Mouse (Mus musculus) mouse embryonic stem cell (cell line): ENCODE data around the gene Rfx8.
"Not testable (repeated sequence)": the region's sequence is repeated elsewhere in the genome, so short reads cannot be mapped to it uniquely, and the experiment has no call there.

Experiments
- in situ Hi-C, 2 experiments: fragments of 300-500 bp; cut with MboI; formaldehyde crosslinking; loops; 1 replicate in 1 of 2; 3 replicates in 1 of 2; pipeline ENCODE4 v1.14.3; 2019 to 2020; ENCODE audit warnings: low sequenced_read_pairs in 2 of 2, low pct_unique_long_range_greater_than_20kb in 1 of 2, mixed read lengths in 1 of 2; ENCODE audit not compliant: unreplicated experiment in 1 of 2

The Rfx8 gene

DNA sequence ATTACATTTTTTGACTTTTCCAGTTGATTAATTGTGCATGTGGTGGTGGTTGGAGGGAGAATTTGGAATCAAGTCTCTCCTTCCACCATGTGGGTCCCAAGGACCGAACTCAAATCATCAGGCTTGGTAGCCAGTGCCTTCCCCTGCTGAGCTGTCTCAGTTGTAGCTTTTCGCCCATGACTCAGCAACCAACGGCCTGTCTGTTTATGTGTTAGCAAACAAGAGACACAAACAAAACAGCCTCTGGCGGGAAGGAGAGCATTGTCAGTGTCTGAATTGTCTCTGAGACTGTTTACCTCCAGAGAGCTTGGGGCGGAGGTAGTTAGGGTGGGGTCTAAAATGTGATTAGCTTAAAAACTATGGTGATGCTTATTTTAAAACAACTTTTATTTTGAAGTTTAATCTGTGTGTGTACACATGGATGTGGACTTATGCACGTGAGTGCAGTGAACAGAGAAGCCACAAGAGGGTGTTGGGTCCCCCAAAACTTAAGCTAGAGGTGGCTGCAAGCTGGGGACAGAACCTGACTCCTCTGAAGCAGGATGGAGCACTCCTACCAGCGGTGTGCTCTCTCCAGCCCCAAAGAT lies 56.7 kb downstream of the Rfx8 start:
- in situ Hi-C loops, result no loop called here

DNA sequence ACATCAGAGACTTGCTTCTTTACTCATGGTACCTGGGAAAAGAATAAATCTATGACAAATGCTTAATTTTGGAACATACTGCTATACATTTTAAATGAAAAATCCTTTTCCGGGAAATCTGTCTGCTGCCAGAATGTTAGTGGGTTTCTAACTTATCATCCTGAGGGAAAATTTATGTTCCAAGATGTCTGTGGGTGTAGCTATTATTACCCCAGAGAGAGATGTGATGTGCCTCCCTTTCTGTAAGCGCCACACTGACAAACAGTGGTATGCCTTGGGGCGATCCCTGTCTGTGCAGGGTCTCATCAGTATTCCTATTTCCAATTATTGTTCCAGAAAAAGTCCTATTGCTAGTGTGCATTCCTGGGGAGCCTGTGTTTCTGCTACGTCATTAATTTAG lies 57.7 kb downstream of the Rfx8 start:
- in situ Hi-C loops, result no loop called here

DNA sequence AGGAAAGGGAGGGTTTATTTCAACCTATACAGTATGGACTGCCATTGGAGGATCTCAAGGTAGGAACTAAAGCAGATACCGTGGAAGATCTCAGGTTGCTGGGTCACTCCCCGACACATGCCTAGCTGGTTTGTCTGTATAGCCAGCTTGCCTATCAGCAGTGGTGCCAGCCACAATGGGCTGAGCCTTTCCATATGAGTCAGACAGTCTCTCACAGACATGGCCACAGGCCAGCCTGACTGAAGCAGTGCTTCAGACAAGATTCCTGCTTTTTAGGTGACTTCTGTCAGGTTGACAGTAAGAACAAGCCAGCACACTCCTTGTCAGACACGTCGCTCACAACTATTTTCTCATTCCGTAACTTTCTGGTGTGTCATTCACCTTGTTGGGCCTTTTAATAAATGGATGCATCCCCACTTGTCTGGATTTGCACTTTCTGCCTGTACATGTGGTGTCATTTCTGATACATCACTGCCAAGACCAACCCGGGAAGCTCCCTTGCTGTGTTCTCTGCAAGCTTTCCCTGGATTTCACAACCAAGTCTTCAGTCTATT lies 63.7 kb downstream of the Rfx8 start:
- in situ Hi-C loops, result no loop called here

DNA sequence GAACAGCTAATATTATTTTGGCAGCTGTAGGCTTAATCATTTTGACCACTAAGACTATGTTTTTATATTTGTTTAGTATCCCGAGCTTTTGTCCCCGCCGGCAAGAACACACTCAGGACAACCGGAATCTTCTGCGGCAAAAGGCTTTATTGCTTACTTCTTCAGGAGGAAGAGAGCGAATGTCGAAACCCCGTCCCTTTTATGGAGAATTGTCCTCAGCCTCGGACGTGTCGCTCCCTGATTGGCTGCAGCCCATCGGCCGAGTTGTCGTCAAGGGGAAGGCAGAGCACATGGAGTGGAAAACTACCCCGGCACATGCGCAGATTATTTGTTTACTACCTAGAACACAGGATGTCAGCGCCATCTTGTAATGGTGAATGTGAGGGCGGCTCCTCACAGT lies 65.9 kb downstream of the Rfx8 start:
- in situ Hi-C loops, result not testable (repeated sequence)

DNA sequence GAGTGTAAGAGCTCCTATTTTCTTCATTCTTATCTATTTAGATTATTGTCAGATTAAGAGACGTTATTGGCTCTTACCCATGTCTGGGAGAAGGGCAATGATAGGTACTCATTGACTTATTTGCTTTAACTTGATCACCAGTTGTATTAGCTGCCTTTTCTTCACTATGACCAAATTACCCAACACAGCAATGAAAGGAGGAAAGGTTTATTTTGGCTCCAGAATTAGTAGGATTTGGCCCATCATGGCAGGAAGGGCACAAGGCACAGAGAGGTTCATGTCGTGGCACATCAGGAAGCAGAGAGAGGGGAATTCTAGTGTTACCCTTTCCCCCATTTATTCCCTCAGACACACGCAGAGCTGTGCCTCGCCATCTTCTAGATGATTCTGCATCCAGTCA lies 67.8 kb downstream of the Rfx8 start:
- in situ Hi-C loops, result no loop called here

DNA sequence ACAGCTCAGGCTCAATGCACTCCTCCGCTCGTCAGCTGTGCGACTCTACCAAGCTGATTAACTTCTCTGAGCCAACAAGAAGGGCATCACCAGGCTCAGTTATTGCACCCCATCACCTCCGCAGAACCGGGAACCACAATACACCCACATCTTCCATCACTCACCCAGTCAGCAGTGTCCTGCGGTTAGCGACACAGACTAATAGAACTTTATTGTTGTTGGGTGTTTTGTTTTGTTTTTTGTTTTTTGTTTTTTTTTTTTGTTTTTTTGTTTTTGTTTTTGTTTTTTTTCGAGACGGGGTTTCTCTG lies 69.6 kb downstream of the Rfx8 start, which contains the start of gene Creg2:
Creg2 (minus strand) TSS at position 234 of the 308 bp plus-strand sequence.
- in situ Hi-C loops, result no loop called here

DNA sequence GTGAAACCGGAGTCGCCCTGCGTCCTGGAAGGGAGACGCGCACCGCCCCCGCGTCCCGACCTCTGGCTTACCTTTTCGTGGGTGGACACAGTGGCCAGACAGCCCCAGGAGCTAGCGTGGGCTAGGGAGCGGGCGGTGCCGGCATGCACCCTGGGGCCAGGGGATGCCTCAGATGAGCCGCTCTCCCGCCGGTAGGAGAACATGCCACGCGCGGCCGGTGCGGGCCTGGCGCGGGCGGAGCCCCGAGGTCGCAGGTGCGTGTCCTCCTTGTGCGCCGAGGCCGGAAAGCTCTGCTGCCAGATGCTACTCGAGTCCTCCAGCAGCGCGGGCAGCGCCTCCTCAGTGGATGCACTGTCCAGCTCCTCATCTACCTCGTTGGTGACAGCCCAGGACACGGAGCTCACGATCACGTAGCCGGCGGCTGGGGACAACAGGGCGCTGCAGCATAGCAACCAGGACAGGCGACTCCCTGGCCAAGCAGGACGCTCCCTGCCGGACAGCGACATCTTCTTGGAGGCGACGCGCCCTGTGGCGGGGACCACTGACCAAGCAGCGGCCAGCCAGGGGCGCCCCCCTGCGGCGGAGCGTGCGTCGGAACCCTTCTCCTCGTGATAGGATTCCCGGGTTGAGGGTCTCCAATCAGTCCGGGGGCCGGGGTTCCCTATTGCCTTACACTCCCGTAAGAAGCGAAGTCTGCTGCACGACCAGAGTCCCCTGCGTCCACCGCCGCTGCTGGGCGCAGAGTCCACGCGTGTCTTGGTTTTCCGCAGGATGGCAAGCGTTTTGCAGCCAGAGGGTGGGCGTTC lies 70.2 kb downstream of the Rfx8 start:
- in situ Hi-C loops, result no loop called here

DNA sequence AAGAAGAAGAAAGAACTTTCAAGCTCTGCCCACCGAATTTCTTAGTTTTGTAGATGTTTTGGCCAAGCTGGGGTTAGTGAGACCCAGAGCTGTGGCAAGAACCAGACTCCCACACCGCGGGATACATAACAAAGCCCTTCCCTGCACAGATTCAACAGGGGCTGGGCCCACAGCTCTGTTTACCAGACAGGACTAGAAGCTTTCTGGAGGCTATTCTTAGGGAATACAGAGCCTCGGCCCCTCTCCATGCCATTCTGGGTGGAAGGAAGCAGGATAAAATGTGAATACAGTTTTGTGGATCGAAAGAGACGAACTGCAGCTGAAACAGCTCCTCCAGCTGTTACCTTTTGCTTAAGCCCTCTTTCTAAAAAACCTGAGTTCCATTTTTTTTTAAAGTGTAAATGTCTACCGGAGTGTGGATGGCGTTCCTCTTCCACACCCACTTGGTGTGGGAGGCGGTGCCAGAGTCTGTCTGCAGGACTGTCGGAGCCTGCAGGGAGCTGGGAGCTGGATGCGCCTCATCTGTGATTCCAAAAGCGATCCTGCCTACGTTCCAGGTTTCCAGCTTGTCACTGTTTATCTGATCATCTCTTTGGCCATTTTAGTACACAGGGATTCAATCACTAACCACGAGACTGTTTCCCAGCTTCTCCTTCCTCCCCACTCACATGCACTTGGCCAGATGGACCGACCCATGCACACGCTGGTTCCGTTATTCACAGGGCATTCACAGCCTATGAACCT lies 70.9 kb downstream of the Rfx8 start:
- in situ Hi-C loops, result no loop called here

DNA sequence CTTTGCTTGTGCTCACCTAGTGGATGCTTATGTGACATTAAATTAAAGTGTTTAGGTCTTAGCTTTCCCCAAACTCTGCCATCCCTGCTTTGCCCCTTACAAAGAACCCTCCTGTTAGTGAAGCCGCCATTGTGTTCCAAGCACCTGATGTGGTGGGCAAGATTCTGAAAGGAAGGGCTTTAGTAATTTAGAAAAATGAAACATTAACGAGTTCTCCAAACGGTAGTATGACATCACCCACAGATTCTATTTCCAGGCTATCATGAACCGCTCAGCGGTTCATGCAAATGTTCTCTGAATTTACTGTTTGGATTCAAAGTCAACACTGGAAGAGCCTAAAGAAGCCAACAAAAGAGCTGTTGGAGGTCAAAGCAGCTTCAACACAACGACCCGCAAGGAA lies 72.2 kb downstream of the Rfx8 start:
- in situ Hi-C loops, result no loop called here

DNA sequence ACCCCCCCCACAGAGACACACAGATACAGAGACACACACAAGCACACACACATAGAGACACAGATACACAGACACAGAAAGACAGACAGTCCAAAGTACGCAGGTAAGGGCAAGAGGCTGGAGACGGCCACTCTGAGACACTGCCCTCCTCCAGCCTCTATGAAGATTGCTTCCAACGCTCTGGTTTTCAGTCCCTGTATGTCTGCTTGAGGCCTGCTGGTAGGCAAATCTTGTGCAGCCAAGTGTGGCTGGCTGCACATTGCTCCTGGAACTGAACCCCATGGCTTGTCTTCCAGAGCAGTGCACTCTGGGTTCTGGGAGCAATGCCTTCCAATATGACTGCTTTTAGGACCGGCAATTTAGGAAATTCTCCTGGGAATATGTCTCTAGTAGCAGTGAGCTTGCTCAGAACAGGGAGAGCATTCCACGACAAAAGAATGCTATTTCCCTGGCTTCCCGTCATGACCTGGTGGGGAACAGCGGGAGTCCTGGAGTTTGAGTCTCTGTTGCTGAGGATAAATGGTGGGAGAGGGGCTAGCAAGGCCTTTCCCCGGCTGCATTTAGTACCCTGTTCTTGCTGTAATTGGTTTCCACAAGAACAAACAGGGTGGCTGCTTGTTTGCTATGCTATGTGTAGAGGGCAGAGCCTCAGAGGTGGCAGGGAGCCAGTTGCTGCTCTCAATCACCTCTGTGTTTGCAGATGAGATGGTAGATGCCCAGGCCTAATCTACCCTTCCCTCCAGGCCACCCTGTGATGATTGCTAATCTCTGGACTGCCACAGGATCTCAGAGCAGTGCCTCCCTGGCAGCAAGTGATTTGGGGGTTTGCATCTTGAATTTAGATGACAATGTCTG lies 74.7 kb downstream of the Rfx8 start:
- in situ Hi-C loops, result no loop called here

DNA sequence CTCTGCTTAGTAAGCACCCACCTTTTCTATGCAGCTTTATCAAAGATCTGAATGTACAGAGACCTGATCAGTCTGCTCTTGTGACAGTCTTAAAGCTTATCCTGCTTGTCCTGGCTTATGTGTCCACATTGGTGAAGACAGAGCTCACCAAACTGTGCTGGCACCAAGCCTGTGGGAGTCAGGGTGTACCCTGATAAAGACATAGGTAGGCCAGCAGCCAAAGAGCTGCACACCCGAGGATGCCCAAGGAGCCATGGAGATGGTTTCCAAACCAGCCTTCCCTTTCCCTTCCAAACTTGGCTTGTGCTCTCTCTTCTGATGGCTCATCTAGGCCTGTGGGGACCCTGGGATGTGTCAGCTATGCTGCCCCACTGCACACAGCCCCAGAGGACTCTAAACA lies 76.5 kb downstream of the Rfx8 start:
- in situ Hi-C loops, result no loop called here

DNA sequence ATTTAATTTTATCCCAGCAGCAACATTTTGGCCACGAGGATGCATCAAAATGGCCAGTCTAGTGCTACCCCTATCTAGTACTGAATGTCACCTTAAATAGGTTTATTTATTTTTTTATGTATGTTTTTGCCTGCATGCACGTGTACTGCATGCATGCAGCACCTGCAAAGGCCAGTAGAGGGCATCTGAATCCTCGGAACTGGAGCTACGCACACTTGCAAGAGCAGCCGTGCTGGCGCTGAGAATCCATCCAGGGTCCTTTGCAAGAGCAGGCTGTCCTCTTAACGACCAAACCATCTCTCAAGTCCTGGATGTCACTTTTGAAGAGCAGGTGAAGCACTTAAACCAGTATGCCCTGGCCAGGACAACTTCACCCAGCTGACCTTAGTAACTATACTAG lies 79.1 kb downstream of the Rfx8 start:
- in situ Hi-C loops, result no loop called here

DNA sequence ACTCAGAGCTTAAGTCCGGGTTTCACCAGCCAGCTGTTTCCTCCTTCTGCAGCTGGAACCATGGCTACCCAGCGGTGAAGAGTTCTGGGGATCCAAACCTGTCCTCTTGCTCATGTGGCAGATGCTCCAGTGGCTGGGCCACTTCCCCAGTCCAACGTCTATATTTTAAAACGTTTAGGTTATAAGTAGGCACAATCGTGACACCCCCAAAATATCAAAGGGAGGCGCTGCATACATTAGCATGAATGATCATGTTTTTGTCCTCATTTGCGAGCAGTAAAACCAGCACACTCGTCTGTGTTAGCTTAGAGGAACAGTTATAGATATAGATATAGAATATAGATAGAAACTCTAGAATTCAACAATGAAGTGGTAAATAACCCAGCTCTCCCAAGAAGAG lies 83.7 kb downstream of the Rfx8 start:
- in situ Hi-C loops, result no loop called here

DNA sequence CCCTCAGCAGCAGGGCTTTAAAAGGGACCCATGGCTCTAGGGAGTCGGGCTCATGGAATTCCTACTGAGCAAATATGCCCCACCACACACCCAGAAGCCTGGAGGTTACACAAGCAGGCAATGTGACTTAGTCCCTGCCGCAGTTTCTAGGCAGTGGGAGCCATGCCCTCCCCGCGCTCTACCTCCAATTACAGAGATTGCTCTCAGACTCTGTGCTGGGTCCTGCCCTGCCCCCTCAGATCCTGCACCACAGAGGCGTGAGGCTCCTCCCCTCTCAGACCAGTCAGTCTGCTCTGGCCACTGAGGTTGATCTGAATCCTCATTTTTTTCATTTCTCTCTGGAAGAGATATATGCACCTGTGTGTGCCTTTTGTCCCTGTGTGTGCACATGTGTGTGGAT lies 84.1 kb downstream of the Rfx8 start:
- in situ Hi-C loops, result no loop called here

DNA sequence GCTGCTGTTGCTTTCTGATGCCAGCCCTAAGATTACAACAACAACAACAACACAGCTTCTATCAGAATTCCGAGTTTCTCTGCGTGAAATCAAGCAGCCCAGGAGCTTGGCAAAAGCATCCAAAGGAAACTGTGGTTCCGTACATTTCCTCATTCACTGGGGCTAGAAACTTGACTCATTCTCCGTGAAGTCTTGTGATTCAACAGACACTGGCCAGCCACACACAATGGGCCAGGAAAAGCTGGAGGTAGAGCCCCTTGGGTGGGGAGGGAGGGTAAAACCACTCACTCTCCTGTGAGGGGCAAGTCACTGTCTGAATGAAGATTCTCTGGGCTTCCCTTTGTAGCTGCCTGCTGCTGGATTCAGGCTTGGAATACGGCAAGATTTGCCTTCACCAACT lies 84.6 kb downstream of the Rfx8 start:
- in situ Hi-C loops, result no loop called here

DNA sequence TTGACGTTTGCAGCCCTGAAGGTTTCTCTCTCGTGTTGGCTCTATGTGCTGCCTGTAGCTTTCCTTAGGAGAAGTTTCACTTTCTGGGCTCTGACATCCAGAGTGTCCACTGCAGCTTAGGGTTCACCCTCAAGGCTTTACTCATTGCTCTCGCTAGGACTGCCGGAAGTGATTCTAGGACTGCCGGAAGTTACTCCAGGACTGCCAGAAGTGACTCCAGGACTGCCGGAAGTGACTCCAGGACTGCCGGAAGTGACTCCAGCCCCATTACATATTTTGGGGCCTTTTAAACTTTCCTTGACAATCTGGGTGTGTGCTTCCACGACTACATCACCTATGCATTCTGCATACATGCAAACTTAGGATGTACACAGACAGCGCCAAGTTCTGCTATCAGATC lies 92.2 kb downstream of the Rfx8 start:
- in situ Hi-C loops, result no loop called here

DNA sequence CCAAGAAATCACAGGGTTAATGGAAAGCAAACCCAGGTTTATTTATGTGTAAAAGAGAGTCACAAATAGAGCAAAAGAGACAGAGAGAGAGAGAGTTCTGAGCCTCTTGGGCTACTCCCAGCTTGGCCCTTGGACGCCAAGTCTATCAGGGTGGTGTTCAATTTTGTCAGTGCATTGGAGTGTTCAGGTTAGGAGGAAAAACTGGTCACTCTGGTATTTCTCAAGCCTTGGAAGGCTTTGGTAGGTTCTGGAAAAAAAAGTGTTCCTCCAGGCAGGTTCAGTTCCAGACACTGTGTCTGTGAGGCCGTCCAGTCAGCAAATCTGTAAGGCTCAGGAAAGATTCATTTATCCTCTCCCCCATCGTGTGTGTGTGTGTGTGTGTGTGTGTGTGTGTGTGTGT lies 95.3 kb downstream of the Rfx8 start:
- in situ Hi-C loops, result no loop called here

DNA sequence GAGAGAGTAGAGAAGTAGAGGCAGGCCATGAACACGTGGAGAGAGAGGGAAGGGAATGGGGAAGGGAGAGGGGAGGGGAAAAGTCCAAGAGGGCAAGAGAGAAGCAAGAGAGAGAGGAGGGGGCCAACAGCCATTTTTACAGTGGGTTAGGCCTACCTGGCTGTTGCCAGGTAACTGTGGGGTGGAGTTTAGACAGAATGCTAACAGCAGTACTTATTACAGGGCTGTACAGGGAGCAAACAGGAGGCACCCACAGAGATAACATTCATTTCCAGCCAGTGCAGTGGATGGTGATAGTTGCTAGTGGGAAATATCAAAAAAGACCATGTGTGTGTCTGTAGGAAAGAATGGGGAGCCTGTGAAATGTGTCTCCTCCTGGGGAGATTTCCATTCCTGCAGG lies 97.1 kb downstream of the Rfx8 start:
- in situ Hi-C loops, result no loop called here

DNA sequence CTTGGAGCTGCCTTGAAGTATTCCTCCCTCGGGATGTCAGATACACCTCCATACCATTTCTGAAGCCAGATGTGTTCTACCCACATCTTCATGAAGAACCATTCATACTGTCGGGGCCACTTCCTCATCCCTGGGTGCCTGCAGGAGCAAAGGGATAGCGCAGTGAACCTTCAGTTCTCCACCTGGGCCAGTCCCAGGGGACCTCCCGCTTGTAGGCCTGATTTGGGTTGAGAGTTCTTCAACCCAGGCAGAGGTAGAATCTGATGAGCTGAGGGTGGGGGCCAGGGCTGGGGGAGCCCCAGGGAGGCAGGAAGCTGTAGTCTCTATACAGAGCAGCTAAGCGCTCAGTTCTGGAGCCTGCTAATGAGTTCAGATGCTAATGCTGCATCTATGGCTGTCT lies 97.7 kb downstream of the Rfx8 start:
- in situ Hi-C loops, result no loop called here
